Mouse (Mus musculus): ENCODE measurements around the gene Trdmt1. TPM values are rescaled to one million over a fixed set of nuclear protein-coding genes. Genes with fewer than 3 reads are reported as not detected.

Gene Trdmt1
- polyA plus RNA-seq, 1 experiment from 2014 or later = 8.8 TPM

DNA sequence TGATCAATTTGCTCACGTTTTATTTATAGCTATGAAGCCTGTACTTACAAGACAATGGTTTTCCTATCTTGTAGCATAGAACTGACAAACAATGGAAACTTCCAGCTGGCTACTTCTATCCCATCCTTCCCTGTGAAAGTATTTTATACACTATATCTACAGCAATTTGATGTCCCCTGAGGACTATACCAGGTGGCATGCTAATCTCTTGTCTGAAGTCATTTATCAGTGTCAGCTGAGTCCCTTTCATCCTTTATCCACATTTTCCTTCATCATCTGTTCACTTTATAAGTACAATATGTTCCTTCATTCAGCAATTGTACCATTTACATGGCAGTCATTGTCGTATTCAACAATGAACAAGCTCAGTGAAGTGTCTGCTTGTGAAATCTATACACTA lies 17.3 kb downstream of the Trdmt1 start:
- H3K4me3 ChIP-seq (replicated peaks) = no peak overlapping the region
- no peaks in the 10 kb centered on the region for H3K4me1 ChIP-seq
- no peak; the same call in 1 of the 2 replicates for ATAC-seq (ENCODE audit: low FRiP score)
- H3K4me2 ChIP-seq = no peak overlapping the region
- H3K27ac ChIP-seq (replicated peaks) = no peak overlapping the region
- no peaks in the 10 kb centered on the region for H3K27me3 ChIP-seq (replicated peaks)
- no peaks in the 10 kb centered on the region for H3K9me3 ChIP-seq (replicated peaks)
- H3K9ac ChIP-seq (replicated peaks) = no peak overlapping the region
- no peaks in the 10 kb centered on the region for H3K36me3 ChIP-seq
- 26% methylated on average over 2 of the region's 2 CpGs for WGBS

DNA sequence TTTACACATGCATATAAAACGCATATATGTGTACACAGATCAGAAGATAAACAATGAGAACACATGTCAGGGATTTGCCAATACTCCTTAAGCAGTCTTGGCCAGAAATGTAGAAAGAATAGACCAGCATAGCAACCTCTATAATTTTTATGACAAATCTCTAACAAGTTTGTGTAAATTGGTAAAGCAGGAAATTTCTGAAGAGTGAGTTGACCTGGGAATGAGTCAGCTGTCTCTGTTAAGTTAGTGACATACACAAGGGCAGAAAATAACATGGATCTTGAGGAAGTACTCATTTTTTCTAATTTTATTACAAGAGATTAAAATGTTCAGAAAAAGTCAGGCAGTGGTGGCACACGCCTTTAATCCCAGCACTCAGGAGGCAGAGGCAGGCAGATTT lies 18.3 kb downstream of the Trdmt1 start:
- H3K4me2 ChIP-seq = no peak overlapping the region
- H3K27ac ChIP-seq (replicated peaks) = no peak overlapping the region
- ATAC-seq (ENCODE audit: low FRiP score) = no peak
- no peaks in the 10 kb centered on the region for H3K4me1 ChIP-seq
- no peaks in the 10 kb centered on the region for H3K36me3 ChIP-seq
- no peaks in the 10 kb centered on the region for H3K27me3 ChIP-seq (replicated peaks)
- WGBS = 95% methylated on average over 2 of the region's 2 CpGs
- no peak overlapping the region for H3K4me3 ChIP-seq (replicated peaks)
- no peaks in the 10 kb centered on the region for H3K9me3 ChIP-seq (replicated peaks)
- no peak overlapping the region for H3K9ac ChIP-seq (replicated peaks)

DNA sequence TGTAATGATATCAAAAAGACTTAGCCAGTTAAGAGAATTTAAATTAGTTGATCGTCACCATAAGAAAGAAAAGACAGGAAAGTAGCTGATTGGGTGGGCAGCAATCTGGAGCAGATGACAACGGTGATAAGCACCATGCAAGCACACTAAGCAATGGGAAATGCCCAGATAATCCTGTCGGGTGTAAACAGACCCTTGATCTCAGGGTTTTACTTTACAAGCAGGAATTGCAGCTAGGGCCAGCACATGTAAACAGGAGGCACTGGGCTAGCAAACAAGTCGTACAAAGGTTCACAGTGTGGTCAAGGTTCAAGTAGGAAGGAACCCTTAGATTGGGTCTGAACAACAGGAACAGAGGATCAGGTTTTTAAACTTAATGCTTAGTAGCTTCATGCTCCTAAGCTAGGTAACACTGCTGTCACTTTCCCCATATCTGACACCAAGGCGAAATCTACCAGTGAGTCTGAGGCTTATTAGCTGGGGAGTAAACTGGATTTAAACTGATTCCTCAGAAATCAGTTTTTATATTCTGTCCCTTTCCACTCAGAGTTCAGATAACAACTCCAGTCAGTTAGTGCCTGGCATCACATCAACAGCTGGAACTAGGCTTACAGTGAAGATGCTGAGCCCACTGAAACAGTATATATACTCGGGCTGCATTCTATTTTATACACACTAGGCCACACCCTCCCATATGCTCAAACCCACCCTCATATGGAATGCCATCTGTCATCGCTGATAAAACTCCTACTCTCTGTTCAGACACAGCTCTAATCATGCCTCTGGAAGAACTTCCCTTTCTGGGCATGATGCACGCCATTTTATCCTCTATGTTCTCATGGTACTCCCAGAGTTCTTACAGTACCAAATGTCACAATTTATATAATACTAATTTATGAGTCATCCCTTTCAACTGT lies 20.7 kb downstream of the Trdmt1 start:
- no peak overlapping the region for H3K4me2 ChIP-seq
- no peaks in the 10 kb centered on the region for H3K4me1 ChIP-seq
- no peak overlapping the region for H3K27ac ChIP-seq (replicated peaks)
- H3K9ac ChIP-seq (replicated peaks) = no peak overlapping the region
- peaks cover 7% of the 10 kb centered on the region; the same call in 1 of the 2 replicates for H3K36me3 ChIP-seq
- WGBS = 71% methylated on average over 8 of the region's 8 CpGs
- H3K9me3 ChIP-seq (replicated peaks) = no peaks in the 10 kb centered on the region
- ATAC-seq (ENCODE audit: low FRiP score) = no peak
- H3K4me3 ChIP-seq (replicated peaks) = no peak overlapping the region
- no peaks in the 10 kb centered on the region for H3K27me3 ChIP-seq (replicated peaks)

- Histone ChIP-seq H3K4me2 (no peak overlapping the region), H3K36me3 (peaks cover 12% of the 10 kb centered on the region; the same call in 1 of the 2 replicates), H3K9ac (replicated peaks) (no peak overlapping the region), H3K9me3 (replicated peaks) (no peaks in the 10 kb centered on the region), H3K27me3 (replicated peaks) (no peaks in the 10 kb centered on the region), H3K27ac (replicated peaks) (no peak overlapping the region), H3K4me1 (no peaks in the 10 kb centered on the region), H3K4me3 (replicated peaks) (no peak overlapping the region)
- no peak for ATAC-seq (ENCODE audit: low FRiP score)
- WGBS = 30% methylated on average over 8 of the region's 8 CpGs
These were observed 22.4 kb downstream of the Trdmt1 start for GRCm38 (mm10) chr2:13522106-13522505.

GRCm38 (mm10) chr2:13514949-13515348 lies 29.5 kb downstream of the Trdmt1 start:
- Histone ChIP-seq H3K4me1 (no peaks in the 10 kb centered on the region), H3K27ac (replicated peaks) (no peak overlapping the region), H3K9me3 (replicated peaks) (no peaks in the 10 kb centered on the region), H3K9ac (replicated peaks) (no peak overlapping the region), H3K36me3 (peaks cover 21% of the 10 kb centered on the region), H3K27me3 (replicated peaks) (no peaks in the 10 kb centered on the region), H3K4me3 (replicated peaks) (no peak overlapping the region), H3K4me2 (no peak overlapping the region)
- ATAC-seq (ENCODE audit: low FRiP score) = no peak
- WGBS = 57% methylated on average over 4 of the region's 4 CpGs

- Histone ChIP-seq H3K27me3 (replicated peaks) (no peaks in the 10 kb centered on the region), H3K9ac (replicated peaks) (no peak overlapping the region), H3K36me3 (no peaks in the 10 kb centered on the region), H3K9me3 (replicated peaks) (no peaks in the 10 kb centered on the region), H3K4me3 (replicated peaks) (no peak overlapping the region), H3K4me2 (no peak overlapping the region), H3K27ac (replicated peaks) (no peak overlapping the region), H3K4me1 (peaks cover 2% of the 10 kb centered on the region; the same call in 1 of the 2 replicates)
- no peak for ATAC-seq (ENCODE audit: low FRiP score)
- 94% methylated on average over 2 of the region's 2 CpGs for WGBS
These were observed 41.8 kb downstream of the Trdmt1 start for GRCm38 (mm10) chr2:13502717-13503116.

DNA sequence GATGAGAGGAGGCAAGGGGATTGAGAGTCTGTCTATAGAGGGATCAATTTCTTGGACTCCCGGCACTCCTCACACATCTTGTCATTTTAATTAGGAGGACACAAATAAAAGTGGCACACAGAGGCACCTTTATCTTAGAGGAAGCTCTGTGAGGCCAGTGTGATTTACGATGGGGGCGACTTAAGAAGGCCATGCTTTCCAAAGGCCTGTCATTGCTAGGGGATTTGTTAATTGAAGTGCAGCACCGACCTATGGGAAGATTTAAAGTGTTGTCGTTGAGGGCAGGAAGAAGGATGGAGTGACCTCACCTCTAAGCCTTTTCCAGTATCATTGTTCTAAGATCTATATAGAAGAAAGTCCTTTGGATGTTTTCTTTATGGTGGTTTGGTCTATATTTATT lies 42.9 kb downstream of the Trdmt1 start:
- Histone ChIP-seq H3K4me3 (replicated peaks) (no peak overlapping the region), H3K9me3 (replicated peaks) (no peaks in the 10 kb centered on the region), H3K9ac (replicated peaks) (no peak overlapping the region), H3K4me1 (peaks cover 2% of the 10 kb centered on the region; the same call in 1 of the 2 replicates), H3K4me2 (no peak overlapping the region), H3K27me3 (replicated peaks) (no peaks in the 10 kb centered on the region), H3K36me3 (no peaks in the 10 kb centered on the region), H3K27ac (replicated peaks) (no peak overlapping the region)
- WGBS = 12% methylated on average over 5 of the region's 5 CpGs
- no peak for ATAC-seq (ENCODE audit: low FRiP score)

DNA sequence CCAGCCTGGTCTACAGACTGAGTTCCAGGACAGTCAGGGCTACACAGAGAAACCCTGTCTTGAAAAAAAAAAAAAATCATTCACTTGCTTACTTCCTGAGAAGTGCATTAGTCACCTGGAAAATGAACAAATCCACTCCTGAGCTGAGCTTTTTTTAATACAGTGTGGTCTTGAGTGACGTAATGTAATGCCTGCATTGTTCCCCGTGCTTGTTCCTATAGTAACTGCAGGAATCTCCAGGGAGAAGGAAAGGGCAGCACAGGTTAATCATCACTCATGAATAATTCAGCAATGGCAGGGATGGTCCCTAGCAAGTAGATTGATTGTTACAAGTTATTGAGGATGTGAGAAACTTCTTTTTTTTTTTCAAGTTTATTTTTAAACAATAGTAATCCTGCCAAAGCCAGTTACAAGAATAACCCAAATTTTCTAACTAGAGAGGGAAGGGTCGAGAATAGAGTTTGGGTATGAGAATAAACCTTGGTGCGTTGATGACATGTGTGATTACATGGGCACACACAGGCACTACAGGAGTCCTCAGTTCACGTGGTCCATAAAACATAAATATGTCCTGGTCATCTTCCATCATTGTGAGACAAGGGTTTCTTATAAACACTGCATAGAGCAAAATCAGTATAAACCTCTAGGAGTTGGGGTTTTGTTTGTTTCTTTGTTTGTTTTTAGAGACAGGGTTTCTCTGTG lies 44.0 kb downstream of the Trdmt1 start:
- ATAC-seq (ENCODE audit: low FRiP score) = no peak
- 17% methylated on average over 5 of the region's 5 CpGs for WGBS
- no peaks in the 10 kb centered on the region for H3K9me3 ChIP-seq (replicated peaks)
- no peak overlapping the region for H3K27ac ChIP-seq (replicated peaks)
- H3K4me1 ChIP-seq = peaks cover 2% of the 10 kb centered on the region; the same call in 1 of the 2 replicates
- no peak overlapping the region for H3K4me2 ChIP-seq
- no peaks in the 10 kb centered on the region for H3K27me3 ChIP-seq (replicated peaks)
- H3K9ac ChIP-seq (replicated peaks) = no peak overlapping the region
- no peaks in the 10 kb centered on the region for H3K36me3 ChIP-seq
- no peak overlapping the region for H3K4me3 ChIP-seq (replicated peaks)

- H3K36me3 ChIP-seq = no peaks in the 10 kb centered on the region
- no peaks in the 10 kb centered on the region for H3K27me3 ChIP-seq (replicated peaks)
- H3K9ac ChIP-seq (replicated peaks) = no peak overlapping the region
- no peak overlapping the region for H3K4me3 ChIP-seq (replicated peaks)
- 86% methylated on average over 7 of the region's 7 CpGs for WGBS
- H3K4me2 ChIP-seq = no peak overlapping the region
- H3K27ac ChIP-seq (replicated peaks) = no peak overlapping the region
- ATAC-seq (ENCODE audit: low FRiP score) = no peak
- H3K9me3 ChIP-seq (replicated peaks) = no peaks in the 10 kb centered on the region
- peaks cover 2% of the 10 kb centered on the region; the same call in 1 of the 2 replicates for H3K4me1 ChIP-seq
These were observed 45.3 kb downstream of the Trdmt1 start for GRCm38 (mm10) chr2:13499196-13499595.

GRCm38 (mm10) chr2:13496087-13496486 lies 48.4 kb downstream of the Trdmt1 start:
- WGBS = 65% methylated on average over 2 of the region's 2 CpGs
- ATAC-seq (ENCODE audit: low FRiP score) = no peak
- no peak overlapping the region for H3K4me2 ChIP-seq
- no peak overlapping the region for H3K4me3 ChIP-seq (replicated peaks)
- no peaks in the 10 kb centered on the region for H3K27me3 ChIP-seq (replicated peaks)
- H3K9ac ChIP-seq (replicated peaks) = no peak overlapping the region
- H3K27ac ChIP-seq (replicated peaks) = no peak overlapping the region
- H3K9me3 ChIP-seq (replicated peaks) = no peaks in the 10 kb centered on the region
- H3K36me3 ChIP-seq = no peaks in the 10 kb centered on the region
- H3K4me1 ChIP-seq = no peaks in the 10 kb centered on the region

DNA sequence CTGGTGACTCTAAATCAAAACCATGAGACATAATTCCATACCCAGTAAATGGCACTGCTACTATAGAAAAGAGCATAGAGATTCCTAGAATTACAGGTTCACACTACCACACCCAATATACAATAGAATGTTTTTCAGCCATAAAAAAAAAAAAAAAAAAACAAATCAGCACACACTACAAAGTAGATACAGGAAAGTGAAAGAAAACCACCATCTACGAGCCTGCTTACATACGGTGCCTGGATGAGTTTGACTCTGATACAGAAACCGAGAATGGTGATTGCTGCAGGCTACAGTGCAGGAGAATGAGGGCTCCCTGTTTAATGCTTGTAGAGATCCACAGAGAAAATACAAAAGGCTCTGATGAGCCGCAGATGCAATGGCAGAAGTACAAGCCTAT lies 51.5 kb downstream of the Trdmt1 start:
- no peak overlapping the region for H3K9ac ChIP-seq (replicated peaks)
- no peak overlapping the region for H3K27ac ChIP-seq (replicated peaks)
- no peak overlapping the region for H3K4me3 ChIP-seq (replicated peaks)
- WGBS = 86% methylated on average over 4 of the region's 4 CpGs
- no peaks in the 10 kb centered on the region for H3K9me3 ChIP-seq (replicated peaks)
- H3K36me3 ChIP-seq = no peaks in the 10 kb centered on the region
- no peak overlapping the region for H3K4me2 ChIP-seq
- H3K27me3 ChIP-seq (replicated peaks) = no peaks in the 10 kb centered on the region
- ATAC-seq (ENCODE audit: low FRiP score) = no peak
- H3K4me1 ChIP-seq = no peaks in the 10 kb centered on the region

DNA sequence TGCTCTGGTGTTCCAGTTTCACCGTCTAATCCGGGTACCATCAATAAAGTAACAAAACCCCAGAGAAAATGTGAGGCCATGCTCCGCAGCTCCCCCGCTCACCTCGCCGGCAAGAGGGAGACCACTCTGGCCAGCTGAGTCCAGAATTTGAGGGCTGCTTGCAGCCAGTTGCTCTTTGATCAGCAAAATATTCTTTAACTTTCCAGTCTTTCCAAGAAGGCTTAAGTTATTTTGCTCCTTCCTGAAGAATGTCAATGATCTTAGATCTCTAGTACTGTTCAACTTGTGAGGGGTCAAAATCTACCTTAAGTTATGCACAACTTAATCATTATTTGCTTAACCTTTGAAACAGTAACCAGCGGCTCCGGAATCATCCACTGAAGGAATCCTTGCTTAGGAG lies 52.7 kb downstream of the Trdmt1 start, which contains the start of gene Cubn:
Cubn (minus strand) TSS at position 80 of the 400 bp plus-strand sequence.
- H3K4me2 ChIP-seq = no peak within 1 kb of the TSS
- H3K27me3 ChIP-seq (replicated peaks) = no peaks in the 10 kb centered on the region
- no peak within 1 kb of the TSS for H3K27ac ChIP-seq (replicated peaks)
- no peaks in the 10 kb centered on the region for H3K9me3 ChIP-seq (replicated peaks)
- no peak within 1 kb of the TSS for H3K4me3 ChIP-seq (replicated peaks)
- no peaks in the 10 kb centered on the region for H3K36me3 ChIP-seq
- ATAC-seq (ENCODE audit: low FRiP score) = no peak
- H3K4me1 ChIP-seq = no peaks in the 10 kb centered on the region
- WGBS = 46% methylated on average over 8 of the region's 8 CpGs
- H3K9ac ChIP-seq (replicated peaks) = no peak within 1 kb of the TSS
